Mouse (Mus musculus): ENCODE data around the gene Mrpl33. TPM values are rescaled to one million over a fixed set of nuclear protein-coding genes. Genes with fewer than 3 reads are reported as not detected.
A peak's percentile ranks its signal among the peaks of the same experiment; 100 is the strongest.

Mrpl33 gene
- total and polyA plus RNA-seq, 2 experiments from 2014 or later: 82.5 to 293 TPM

- Histone ChIP-seq H3K4me3 (ENCODE audit: low read length) (no peak overlapping the region), H3K9me3 (ENCODE audit: low read length) (no peaks in the 10 kb centered on the region), H3K36me3 (ENCODE audit: insufficient read depth, low read length) (no peaks in the 10 kb centered on the region), H3K4me2 (ENCODE audit: low read depth, low read length) (no peak overlapping the region), H3K27me3 (ENCODE audit: insufficient read depth, low read length) (no peaks in the 10 kb centered on the region), H3K4me1 (ENCODE audit: insufficient read depth, low read length) (peaks cover 5% of the 10 kb centered on the region), H3K9ac (replicated peaks; ENCODE audit: low read length) (no peak overlapping the region), H3K27ac (no peak overlapping the region)
- no peak for TF ChIP-seq CTCF (IDR thresholded peaks at IDR 0.05; ENCODE audit: low read depth)
- WGBS: 88% methylated on average over 7 of the region's 7 CpGs
- no peak for ATAC-seq
- no peak for DNase-seq (ENCODE audit: low spot score)
These were observed 4.5 kb downstream of the Mrpl33 start for GRCm38 (mm10) chr5:31601162-31601722.

GRCm38 (mm10) chr5:31602377-31602776 lies 5.6 kb downstream of the Mrpl33 start:
- DNase-seq (ENCODE audit: low spot score): no peak
- Histone ChIP-seq H3K4me2 (ENCODE audit: low read depth, low read length) (no peak overlapping the region), H3K4me3 (ENCODE audit: low read length) (no peak overlapping the region), H3K36me3 (ENCODE audit: insufficient read depth, low read length) (no peaks in the 10 kb centered on the region), H3K27ac (no peak overlapping the region), H3K9ac (replicated peaks; ENCODE audit: low read length) (no peak overlapping the region), H3K27me3 (ENCODE audit: insufficient read depth, low read length) (no peaks in the 10 kb centered on the region), H3K4me1 (ENCODE audit: insufficient read depth, low read length) (no peaks in the 10 kb centered on the region), H3K9me3 (ENCODE audit: low read length) (no peaks in the 10 kb centered on the region)
- no peak for TF ChIP-seq CTCF (IDR thresholded peaks at IDR 0.05; ENCODE audit: low read depth)
- 79% methylated on average over 1 of the region's 1 CpGs for WGBS
- no peak for ATAC-seq

GRCm38 (mm10) chr5:31603766-31604165 lies 7.0 kb downstream of the Mrpl33 start:
- ATAC-seq (no peak), DNase-seq (ENCODE audit: low spot score) (no peak)
- no peak overlapping the region for H3K27ac ChIP-seq
- WGBS: 85% methylated on average over 6 of the region's 6 CpGs
- no peaks in the 10 kb centered on the region for H3K4me1 ChIP-seq (ENCODE audit: insufficient read depth, low read length)
- no peaks in the 10 kb centered on the region for H3K36me3 ChIP-seq (ENCODE audit: insufficient read depth, low read length)
- no peaks in the 10 kb centered on the region for H3K27me3 ChIP-seq (ENCODE audit: insufficient read depth, low read length)
- no peaks in the 10 kb centered on the region for H3K9me3 ChIP-seq (ENCODE audit: low read length)
- TF ChIP-seq CTCF (IDR thresholded peaks at IDR 0.05; ENCODE audit: low read depth): no peak
- no peak overlapping the region for H3K4me2 ChIP-seq (ENCODE audit: low read depth, low read length)
- H3K9ac ChIP-seq (replicated peaks; ENCODE audit: low read length): no peak overlapping the region
- H3K4me3 ChIP-seq (ENCODE audit: low read length): no peak overlapping the region

GRCm38 (mm10) chr5:31606151-31606550 lies 9.4 kb downstream of the Mrpl33 start:
- no peaks in the 10 kb centered on the region for H3K4me1 ChIP-seq (ENCODE audit: insufficient read depth, low read length)
- DNase-seq (ENCODE audit: low spot score): no peak
- 40% methylated on average over 3 of the region's 3 CpGs for WGBS
- H3K27me3 ChIP-seq (ENCODE audit: insufficient read depth, low read length): no peaks in the 10 kb centered on the region
- no peak overlapping the region for H3K4me3 ChIP-seq (ENCODE audit: low read length)
- H3K27ac ChIP-seq: no peak overlapping the region
- ATAC-seq: no peak
- H3K36me3 ChIP-seq (ENCODE audit: insufficient read depth, low read length): no peaks in the 10 kb centered on the region
- no peak overlapping the region for H3K9ac ChIP-seq (replicated peaks; ENCODE audit: low read length)
- H3K4me2 ChIP-seq (ENCODE audit: low read depth, low read length): no peak overlapping the region
- H3K9me3 ChIP-seq (ENCODE audit: low read length): no peaks in the 10 kb centered on the region
- TF ChIP-seq CTCF (IDR thresholded peaks at IDR 0.05; ENCODE audit: low read depth): no peak

- ATAC-seq (no peak), DNase-seq (ENCODE audit: low spot score) (no peak)
- Histone ChIP-seq H3K4me3 (ENCODE audit: low read length) (no peak overlapping the region), H3K9me3 (ENCODE audit: low read length) (no peaks in the 10 kb centered on the region), H3K27me3 (ENCODE audit: insufficient read depth, low read length) (no peaks in the 10 kb centered on the region), H3K36me3 (ENCODE audit: insufficient read depth, low read length) (no peaks in the 10 kb centered on the region), H3K4me1 (ENCODE audit: insufficient read depth, low read length) (peaks cover 7% of the 10 kb centered on the region; the same call in 1 of the 2 replicates), H3K27ac (no peak overlapping the region), H3K9ac (replicated peaks; ENCODE audit: low read length) (no peak overlapping the region), H3K4me2 (ENCODE audit: low read depth, low read length) (no peak overlapping the region)
- no peak for TF ChIP-seq CTCF (IDR thresholded peaks at IDR 0.05; ENCODE audit: low read depth)
- WGBS: 84% methylated on average over 13 of the region's 13 CpGs
These were observed 13.8 kb downstream of the Mrpl33 start for GRCm38 (mm10) chr5:31610376-31611086.

- ATAC-seq (no peak), DNase-seq (ENCODE audit: low spot score) (no peak)
- TF ChIP-seq CTCF (IDR thresholded peaks at IDR 0.05; ENCODE audit: low read depth): no peak
- Histone ChIP-seq H3K4me1 (ENCODE audit: insufficient read depth, low read length) (peaks cover 12% of the 10 kb centered on the region), H3K9me3 (ENCODE audit: low read length) (no peaks in the 10 kb centered on the region), H3K9ac (replicated peaks; ENCODE audit: low read length) (no peak overlapping the region), H3K27ac (no peak overlapping the region), H3K36me3 (ENCODE audit: insufficient read depth, low read length) (peaks cover under 1% of the 10 kb centered on the region; the same call in 1 of the 2 replicates), H3K4me3 (ENCODE audit: low read length) (no peak overlapping the region), H3K27me3 (ENCODE audit: insufficient read depth, low read length) (no peaks in the 10 kb centered on the region), H3K4me2 (ENCODE audit: low read depth, low read length) (no peak overlapping the region)
- 94% methylated on average over 1 of the region's 1 CpGs for WGBS
These were observed 14.5 kb downstream of the Mrpl33 start for GRCm38 (mm10) chr5:31611186-31611585.

- H3K36me3 ChIP-seq (ENCODE audit: insufficient read depth, low read length): peaks cover 8% of the 10 kb centered on the region; the same call in 1 of the 2 replicates
- peak; percentile 46 for TF ChIP-seq CTCF (IDR thresholded peaks at IDR 0.05; ENCODE audit: low read depth)
- H3K9me3 ChIP-seq (ENCODE audit: low read length): no peaks in the 10 kb centered on the region
- peak; percentile 92 for DNase-seq (ENCODE audit: low spot score)
- peak overlapping the region; percentile 75 for H3K4me2 ChIP-seq (ENCODE audit: low read depth, low read length)
- WGBS: 1% methylated on average over 37 of the region's 37 CpGs
- H3K4me3 ChIP-seq (ENCODE audit: low read length): peak overlapping the region; percentile 78
- H3K27me3 ChIP-seq (ENCODE audit: insufficient read depth, low read length): no peaks in the 10 kb centered on the region
- peak overlapping the region; percentile 74 for H3K9ac ChIP-seq (replicated peaks; ENCODE audit: low read length)
- peak overlapping the region; percentile 86 for H3K27ac ChIP-seq
- ATAC-seq: peak; percentile 98
- peaks cover 12% of the 10 kb centered on the region for H3K4me1 ChIP-seq (ENCODE audit: insufficient read depth, low read length)
These were observed 17.1 kb downstream of the Mrpl33 start for GRCm38 (mm10) chr5:31613852-31614286.
